Mouse (Mus musculus) forelimb bud, embryonic 11.5 days (tissue): ENCODE measurements around the gene Mrpl43.

Experiments used
- DNase-seq: peaks from one replicate; pipeline ENCODE4 v3.0.0-alpha.2; 2012; ENCODE audit warnings: low read depth, low spot score

Mrpl43 gene

GRCm38 (mm10) chr19:45029571-45029970 is 23.3 kb upstream of the Mrpl43 start:
- no peak for DNase-seq

GRCm38 (mm10) chr19:45028746-45029145 is 22.5 kb upstream of the Mrpl43 start:
- DNase-seq: no peak

- DNase-seq: no peak
Observed at GRCm38 (mm10) chr19:45027848-45028247, 21.6 kb upstream of the Mrpl43 start.

GRCm38 (mm10) chr19:45026958-45027670 is 20.9 kb upstream of the Mrpl43 start:
- DNase-seq: no peak

- no peak for DNase-seq
Observed at GRCm38 (mm10) chr19:45025937-45026568, 19.8 kb upstream of the Mrpl43 start.

GRCm38 (mm10) chr19:45024775-45025174 is 18.5 kb upstream of the Mrpl43 start:
- no peak for DNase-seq

GRCm38 (mm10) chr19:45023993-45024392 is 17.8 kb upstream of the Mrpl43 start:
- no peak for DNase-seq

GRCm38 (mm10) chr19:45021362-45021761 is 15.1 kb upstream of the Mrpl43 start:
- no peak for DNase-seq

- no peak for DNase-seq
Observed at GRCm38 (mm10) chr19:45020348-45020747, 14.1 kb upstream of the Mrpl43 start.

- DNase-seq: no peak
Observed at GRCm38 (mm10) chr19:45018351-45018831, 12.1 kb upstream of the Mrpl43 start.

GRCm38 (mm10) chr19:45017909-45018308 is 11.7 kb upstream of the Mrpl43 start:
- DNase-seq: peak; percentile 77

- DNase-seq: peak; percentile 78
Observed at GRCm38 (mm10) chr19:45017216-45017771, 11.1 kb upstream of the Mrpl43 start.

- peak; percentile 60 for DNase-seq
Observed at GRCm38 (mm10) chr19:45016341-45017215, 10.3 kb upstream of the Mrpl43 start.

GRCm38 (mm10) chr19:45015518-45016281 is 9.5 kb upstream of the Mrpl43 start:
- DNase-seq: no peak

GRCm38 (mm10) chr19:45014981-45015402 is 8.8 kb upstream of the Mrpl43 start:
- DNase-seq: peak; percentile 55

- DNase-seq: peak; percentile 31
Observed at GRCm38 (mm10) chr19:45014335-45014971, 8.2 kb upstream of the Mrpl43 start, which contains the start of gene Lzts2. Lzts2 (plus strand) TSS chr19:45014414.

GRCm38 (mm10) chr19:45013581-45014225 is 7.5 kb upstream of the Mrpl43 start:
- peak; percentile 58 for DNase-seq

- DNase-seq: peak; percentile 41
Observed at GRCm38 (mm10) chr19:45012636-45013035, 6.4 kb upstream of the Mrpl43 start.

GRCm38 (mm10) chr19:45012219-45012618 is 6.0 kb upstream of the Mrpl43 start:
- no peak for DNase-seq

- DNase-seq: no peak
Observed at GRCm38 (mm10) chr19:45010646-45011045, 4.4 kb upstream of the Mrpl43 start.
